Mouse (Mus musculus): ENCODE data around the gene Lrmda.

Gene Lrmda

GRCm38 (mm10) chr14:22864132-22864531 is 844.6 kb downstream of the Lrmda start:
- DNase-seq (ENCODE audit: low spot score): no peak

DNA sequence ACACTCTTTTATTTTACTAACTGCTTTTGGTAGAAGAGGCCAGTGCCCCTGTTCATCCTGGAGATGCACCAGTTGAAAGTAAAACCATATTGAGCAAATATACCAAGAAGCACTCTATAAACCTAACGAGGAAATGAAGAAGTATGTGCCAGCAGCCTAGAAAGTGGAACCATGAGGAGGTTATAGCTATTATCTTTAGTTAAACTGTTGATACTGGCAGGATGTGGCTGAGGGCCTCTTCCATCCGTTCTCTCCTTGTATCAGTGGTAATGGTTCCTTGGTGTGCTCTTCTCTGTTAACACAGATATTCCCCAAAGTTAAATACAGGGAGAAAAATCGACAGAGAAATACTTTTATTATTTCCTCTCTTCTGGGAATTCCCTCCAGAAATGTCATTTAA is 855.1 kb downstream of the Lrmda start:
- no peak for DNase-seq (ENCODE audit: low spot score)

DNA sequence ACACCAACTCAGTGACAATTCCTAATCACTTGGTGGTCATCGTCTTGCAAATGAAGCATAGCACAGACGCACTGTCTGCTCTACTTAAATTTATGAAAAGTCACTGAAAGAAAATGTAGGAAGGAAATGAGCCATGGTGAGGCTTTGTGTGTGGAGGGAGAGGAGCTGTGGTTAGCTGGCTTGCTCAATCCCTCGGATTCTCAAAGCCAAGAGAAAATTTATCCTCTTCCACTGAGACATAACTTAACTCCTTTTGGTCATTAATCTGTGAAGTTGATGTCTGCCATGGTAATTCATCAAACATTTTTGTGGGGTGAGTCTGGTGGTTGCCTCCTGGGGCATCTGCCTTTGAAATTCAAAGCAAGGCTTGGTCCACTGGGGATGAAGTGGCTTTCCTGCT is 867.7 kb downstream of the Lrmda start:
- no peak for DNase-seq (ENCODE audit: low spot score)

- DNase-seq (ENCODE audit: low spot score): no peak
These were observed 879.8 kb downstream of the Lrmda start for GRCm38 (mm10) chr14:22899312-22899711.

DNA sequence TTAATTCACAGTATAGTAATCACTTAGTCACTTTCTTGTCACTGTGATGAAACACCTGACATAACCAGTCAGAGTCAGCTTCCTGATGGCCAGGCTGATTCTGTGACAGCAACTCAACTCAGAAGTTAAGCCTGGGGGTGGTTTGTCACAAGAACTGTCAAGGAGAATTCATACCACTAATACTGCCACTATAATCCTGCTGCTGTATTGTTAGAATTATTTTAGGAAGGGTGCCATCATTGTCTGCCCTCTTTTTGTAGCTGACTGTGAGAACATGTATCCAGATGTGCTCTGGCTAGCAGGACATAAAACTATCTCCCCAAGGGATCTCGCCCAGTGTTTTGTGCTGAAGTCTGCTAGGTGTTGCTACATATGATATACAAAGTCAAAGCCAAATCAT is 882.6 kb downstream of the Lrmda start:
- no peak for DNase-seq (ENCODE audit: low spot score)

DNA sequence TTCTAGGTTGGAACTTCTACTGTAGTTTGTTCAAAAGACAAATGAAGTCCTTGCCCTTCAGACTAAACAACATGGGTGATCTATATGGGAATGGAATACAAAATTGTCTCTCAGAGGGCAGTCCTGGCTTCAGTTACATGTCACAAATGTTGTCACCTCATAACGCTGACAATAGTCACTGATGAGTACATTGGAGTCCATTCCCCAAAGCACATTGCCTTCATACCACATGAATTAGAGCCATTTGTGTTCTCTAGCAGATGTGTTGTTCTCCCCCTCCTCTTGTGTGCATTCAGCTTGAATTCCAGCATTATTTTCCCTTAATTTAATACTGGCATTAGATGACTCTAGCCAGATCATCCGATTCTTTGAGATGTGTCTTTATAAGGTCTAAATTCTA is 883.4 kb downstream of the Lrmda start:
- no peak for DNase-seq (ENCODE audit: low spot score)

- no peak for DNase-seq (ENCODE audit: low spot score)
These were observed 886.5 kb downstream of the Lrmda start for GRCm38 (mm10) chr14:22905741-22906667.

DNA sequence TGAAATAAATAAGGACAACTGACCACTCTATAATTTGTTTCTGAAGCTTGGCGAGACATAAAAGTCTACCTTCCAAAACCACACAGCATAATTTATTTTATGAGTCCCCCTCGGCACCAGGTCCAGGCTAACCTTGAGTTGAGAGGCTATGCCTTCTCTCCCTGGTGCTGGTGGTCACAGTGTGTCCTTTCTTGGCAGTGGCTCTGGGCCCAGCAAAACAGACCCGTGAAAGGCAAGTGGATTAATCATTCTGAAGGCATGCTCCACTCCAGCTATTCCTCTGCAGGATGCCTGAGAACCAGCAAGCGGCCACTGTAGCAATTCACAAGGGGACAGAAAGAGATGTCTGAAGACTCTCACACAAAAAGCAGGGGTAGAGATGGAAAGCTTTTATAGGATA is 887.2 kb downstream of the Lrmda start:
- DNase-seq (ENCODE audit: low spot score): no peak

- no peak for DNase-seq (ENCODE audit: low spot score)
These were observed 887.7 kb downstream of the Lrmda start for GRCm38 (mm10) chr14:22907221-22907620.

GRCm38 (mm10) chr14:22908006-22908405 is 888.5 kb downstream of the Lrmda start:
- no peak for DNase-seq (ENCODE audit: low spot score)

DNA sequence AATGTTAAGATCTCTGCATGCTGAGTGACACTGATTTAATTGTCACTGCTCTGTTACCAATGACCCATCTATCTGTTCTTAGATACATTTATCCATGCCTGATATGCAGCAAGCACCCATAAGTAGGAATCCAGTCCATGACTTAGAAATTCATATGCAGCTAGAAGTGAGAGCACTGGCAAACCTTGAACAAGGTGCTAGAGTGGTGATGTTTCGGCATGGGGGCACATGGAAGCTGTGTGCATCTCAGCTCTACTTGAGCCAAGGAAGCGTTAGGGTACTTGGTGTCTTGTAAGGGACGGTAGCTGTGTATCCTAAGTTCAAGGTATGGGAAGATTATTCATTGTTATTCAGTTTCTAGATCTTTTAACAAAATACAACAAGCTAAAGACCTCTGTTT is 896.0 kb downstream of the Lrmda start:
- DNase-seq (ENCODE audit: low spot score): no peak

DNA sequence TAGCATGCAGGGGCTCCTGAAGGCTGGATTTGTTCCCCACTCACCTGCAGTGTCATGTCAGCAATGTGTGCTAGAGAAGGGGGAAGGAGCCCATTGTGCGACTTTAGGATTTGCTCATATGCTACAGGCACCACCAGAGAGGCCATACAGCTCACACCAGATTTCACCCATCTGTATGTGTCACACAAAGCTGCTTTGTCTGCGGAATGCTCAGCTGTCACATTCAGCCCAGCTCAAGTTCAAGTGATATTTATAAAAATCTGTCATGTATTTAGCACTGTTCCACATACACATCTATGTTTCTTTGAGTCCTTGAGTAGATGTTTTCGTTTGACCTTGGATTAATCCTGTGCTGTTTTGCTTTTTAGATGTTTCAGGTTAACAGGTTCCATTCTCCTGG is 899.0 kb downstream of the Lrmda start:
- no peak for DNase-seq (ENCODE audit: low spot score)

- no peak for DNase-seq (ENCODE audit: low spot score)
These were observed 899.4 kb downstream of the Lrmda start for GRCm38 (mm10) chr14:22918931-22919330.

DNA sequence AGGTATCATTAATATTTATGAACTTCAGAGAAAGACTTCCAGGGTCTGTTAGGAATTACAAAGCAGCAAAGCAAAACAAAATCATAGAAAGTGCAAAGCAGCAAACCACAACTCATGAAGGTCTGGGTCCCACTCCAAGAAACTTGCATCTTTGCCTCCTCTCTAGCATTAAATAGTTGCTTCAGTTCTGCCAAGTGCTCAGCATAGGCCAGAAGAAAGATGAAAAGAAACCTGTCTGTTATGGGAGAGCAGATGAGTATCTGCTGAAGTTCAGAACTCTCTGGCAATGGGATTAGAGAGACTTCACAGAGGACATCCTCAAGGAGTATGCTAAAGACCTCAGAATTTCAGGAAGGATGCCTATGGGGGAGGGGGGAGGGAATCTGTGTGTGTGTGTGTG is 901.6 kb downstream of the Lrmda start:
- no peak for DNase-seq (ENCODE audit: low spot score)

GRCm38 (mm10) chr14:22921796-22922195 is 902.3 kb downstream of the Lrmda start:
- no peak for DNase-seq (ENCODE audit: low spot score)

- DNase-seq (ENCODE audit: low spot score): no peak
These were observed 903.1 kb downstream of the Lrmda start for GRCm38 (mm10) chr14:22922571-22922970.

GRCm38 (mm10) chr14:22923251-22923650 is 903.7 kb downstream of the Lrmda start:
- DNase-seq (ENCODE audit: low spot score): no peak

DNA sequence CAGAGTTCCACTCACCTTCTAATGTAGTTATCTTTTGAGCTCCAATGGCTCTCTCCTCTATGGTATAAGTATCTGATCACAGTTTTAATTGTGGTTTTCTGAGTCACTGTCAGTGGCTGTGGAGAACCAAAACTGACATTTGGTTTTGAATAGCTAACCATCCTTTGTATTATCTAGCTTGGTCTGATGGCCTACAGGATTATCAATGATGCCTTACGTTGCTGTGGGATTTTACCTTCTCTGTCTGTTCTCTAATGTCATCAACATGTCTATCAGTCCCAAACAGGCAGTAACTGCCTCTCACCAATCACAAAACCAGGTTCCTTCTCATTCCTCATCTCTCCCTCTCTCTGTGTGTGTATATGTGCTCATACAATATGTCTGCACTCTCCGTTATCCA is 908.8 kb downstream of the Lrmda start:
- DNase-seq (ENCODE audit: low spot score): no peak

DNA sequence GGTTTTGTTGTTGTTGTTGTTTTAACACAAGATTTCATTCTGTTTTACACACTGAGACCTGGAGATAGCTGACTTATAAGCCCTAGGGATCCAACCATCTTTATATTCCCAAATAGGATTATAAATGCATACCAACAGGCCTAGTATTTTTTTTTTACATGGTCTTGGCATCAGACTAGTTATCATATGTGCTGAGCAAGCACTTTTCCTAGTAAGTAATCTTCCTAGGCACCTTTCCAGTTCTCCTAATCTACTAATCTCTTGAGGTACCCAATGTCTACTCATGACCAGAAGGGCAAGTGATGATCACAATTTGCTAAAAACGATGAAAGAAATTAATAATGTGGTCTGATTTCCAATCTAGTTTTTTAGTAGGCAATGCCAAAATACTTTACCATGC is 909.2 kb downstream of the Lrmda start:
- DNase-seq (ENCODE audit: low spot score): no peak

GRCm38 (mm10) chr14:22929585-22929984 is 910.1 kb downstream of the Lrmda start:
- no peak for DNase-seq (ENCODE audit: low spot score)

DNA sequence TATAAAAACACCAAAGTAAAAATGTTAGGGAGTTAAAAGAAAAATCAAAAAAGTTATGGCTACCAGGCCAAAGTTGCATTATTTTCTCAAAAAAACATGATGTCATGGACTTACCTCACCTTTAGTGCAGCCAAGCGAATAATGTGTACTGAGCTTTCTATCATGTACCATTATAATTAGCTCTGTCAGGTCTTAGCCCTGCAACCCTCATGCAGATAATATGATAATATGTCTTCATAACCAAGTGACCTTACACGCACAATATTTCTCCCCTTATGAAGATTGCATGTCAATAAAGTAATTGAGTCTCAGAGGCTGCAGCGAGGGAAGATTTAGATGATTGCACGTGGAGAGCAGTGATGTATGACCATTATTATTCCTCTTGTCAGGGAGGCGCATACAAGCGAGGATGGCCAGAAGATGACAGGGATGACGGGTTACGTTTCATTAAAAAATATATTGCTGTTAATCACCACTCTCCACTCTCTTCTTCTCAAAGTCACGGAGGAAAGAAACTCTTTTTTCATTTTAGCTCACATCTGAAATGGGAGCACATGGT is 911.1 kb downstream of the Lrmda start:
- DNase-seq (ENCODE audit: low spot score): no peak

- no peak for DNase-seq (ENCODE audit: low spot score)
These were observed 911.8 kb downstream of the Lrmda start for GRCm38 (mm10) chr14:22931114-22931822.

GRCm38 (mm10) chr14:22936701-22937100 is 917.2 kb downstream of the Lrmda start:
- no peak for DNase-seq (ENCODE audit: low spot score)
